Mouse (Mus musculus): ENCODE data around the gene Zrsr1. TPM values are rescaled to one million over a fixed set of nuclear protein-coding genes. Genes with fewer than 3 reads are reported as not detected.

Zrsr1 gene
- total and polyA plus RNA-seq, 3 experiments: 4.0 to 9.3 (median 4.8) TPM

DNA sequence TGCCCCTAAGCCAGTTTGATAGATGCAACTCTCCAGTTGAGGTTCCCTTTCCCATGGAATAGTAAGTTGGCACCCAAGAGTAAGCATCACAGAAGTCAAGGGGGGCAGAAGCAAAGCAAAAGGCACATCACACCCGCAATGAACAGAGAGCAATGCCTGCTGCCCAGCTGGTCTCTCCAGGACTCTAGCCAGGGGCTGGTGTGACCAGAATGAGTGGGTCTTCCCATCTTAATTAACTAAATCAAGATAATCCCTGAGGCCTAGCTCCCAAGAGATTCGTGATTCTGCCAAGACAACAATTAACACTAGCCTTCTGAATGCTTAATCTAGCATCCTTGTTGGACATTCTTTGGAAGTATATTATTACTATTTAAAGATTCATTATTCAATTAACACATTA, 48.2 kb upstream of the Zrsr1 start:
- Histone ChIP-seq H3K79me2 (replicated peaks; ENCODE audit: control insufficient read depth, extremely low read depth, insufficient read depth, poor library complexity, severe bottlenecking) (no peaks in the 10 kb centered on the region), H3K27ac (ENCODE audit: insufficient read depth, low read depth) (no peak overlapping the region), H3K9me3 (replicated peaks; ENCODE audit: low read length) (no peaks in the 10 kb centered on the region), H3K4me2 (ENCODE audit: insufficient read depth, low read depth, poor library complexity, severe bottlenecking) (no peak overlapping the region), H3K36me3 (replicated peaks in 1 of 2; ENCODE audit: control insufficient read depth in 1 of 2, insufficient read depth in 1 of 2, low read length in 1 of 2) (peaks cover 0 to 8% of the 10 kb centered on the region in 2 experiments), H3K9ac (ENCODE audit: insufficient read depth, low read depth) (no peak overlapping the region), H3K4me1 (ENCODE audit: control insufficient read depth in 1 of 2, insufficient read depth in 2 of 2) (peaks cover 6 to 61% of the 10 kb centered on the region in 2 experiments), H3K4me3 (replicated peaks in 1 of 3; ENCODE audit: low read depth in 2 of 3, low read length in 2 of 3, poor library complexity in 1 of 3) (no peak overlapping the region), H3K27me3 (replicated peaks) (no peaks in the 10 kb centered on the region)
- TF ChIP-seq CTCF (conservative IDR thresholded peaks at IDR 0.05 in 1 of 2, IDR thresholded peaks at IDR 0.05 in 1 of 2; ENCODE audit: low read depth in 2 of 2, low read length in 2 of 2) (no peak), POLR2A (IDR thresholded peaks at IDR 0.05; ENCODE audit: low read depth, low read length) (no peak), USF2 (conservative IDR thresholded peaks at IDR 0.05; ENCODE audit: low read depth, low read length) (no peak), CHD1 (IDR thresholded peaks at IDR 0.05; ENCODE audit: low read depth, low read length) (no peak), MAX (IDR thresholded peaks at IDR 0.05; ENCODE audit: low read length) (no peak), MAFK (IDR thresholded peaks at IDR 0.05; ENCODE audit: insufficient replicate concordance, low read length) (no peak), RAD21 (IDR thresholded peaks at IDR 0.05; ENCODE audit: low read depth, low read length) (no peak), ZMIZ1 (IDR thresholded peaks at IDR 0.05; ENCODE audit: low read depth, low read length) (no peak), KAT2A (IDR thresholded peaks at IDR 0.05; ENCODE audit: insufficient replicate concordance, low read length) (no peak)
- dilution Hi-C loops (cut with MboI; ENCODE audit: extremely low pct_ligation_motif_present, extremely low pct_unique_long_range_greater_than_20kb, low sequenced_read_pairs): no loop called here
- no peak for DNase-seq (ENCODE audit: extremely low read depth)
- in situ Hi-C loops (cut with MboI; ENCODE audit: low pct_ligation_motif_present, low pct_unique_long_range_greater_than_20kb, low sequenced_read_pairs): no loop called here

DNA sequence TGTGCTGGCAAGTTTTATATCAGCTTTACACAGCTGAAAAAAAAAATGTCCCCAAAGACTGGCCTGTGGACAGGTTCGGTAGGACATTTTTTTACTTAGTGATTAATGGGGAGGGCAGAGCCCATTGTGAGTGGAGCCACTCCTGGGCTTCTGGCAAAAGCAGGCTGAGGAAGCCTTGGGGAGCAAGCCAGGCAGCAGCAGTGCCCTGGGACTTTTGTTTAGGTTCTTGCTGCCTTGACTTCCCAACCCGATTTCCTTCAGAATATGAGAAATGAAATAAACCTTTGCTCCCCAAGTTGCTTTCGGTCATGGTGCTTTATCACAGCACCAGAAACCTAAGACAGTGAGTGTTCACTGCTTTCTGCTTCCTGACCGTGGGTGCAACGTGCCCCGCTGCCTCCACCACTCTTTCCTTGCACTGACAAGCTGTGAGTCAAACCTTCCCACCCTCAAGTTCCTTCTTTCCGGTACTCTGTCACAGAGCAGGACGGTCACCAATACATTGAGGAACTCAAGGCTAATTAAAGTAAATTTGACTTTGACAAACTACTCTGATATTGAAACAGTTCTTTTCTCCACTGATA, 43.1 kb upstream of the Zrsr1 start:
- dilution Hi-C loops (cut with MboI; ENCODE audit: extremely low pct_ligation_motif_present, extremely low pct_unique_long_range_greater_than_20kb, low sequenced_read_pairs) (no loop called here), in situ Hi-C loops (cut with MboI; ENCODE audit: low pct_ligation_motif_present, low pct_unique_long_range_greater_than_20kb, low sequenced_read_pairs) (no loop called here)
- peaks cover 18 to 75% of the 10 kb centered on the region in 2 experiments for H3K4me1 ChIP-seq (ENCODE audit: control insufficient read depth in 1 of 2, insufficient read depth in 2 of 2)
- H3K9ac ChIP-seq (ENCODE audit: insufficient read depth, low read depth): no peak overlapping the region
- no peaks in the 10 kb centered on the region for H3K79me2 ChIP-seq (replicated peaks; ENCODE audit: control insufficient read depth, extremely low read depth, insufficient read depth, poor library complexity, severe bottlenecking)
- H3K4me3 ChIP-seq (replicated peaks in 1 of 3; ENCODE audit: low read depth in 2 of 3, low read length in 2 of 3, poor library complexity in 1 of 3): no peak overlapping the region
- DNase-seq (ENCODE audit: extremely low read depth): peak; percentile 70
- peak overlapping the region; percentile 9 for H3K4me2 ChIP-seq (ENCODE audit: insufficient read depth, low read depth, poor library complexity, severe bottlenecking)
- H3K9me3 ChIP-seq (replicated peaks; ENCODE audit: low read length): no peaks in the 10 kb centered on the region
- H3K27me3 ChIP-seq (replicated peaks): no peaks in the 10 kb centered on the region
- peaks cover 0 to 10% of the 10 kb centered on the region in 2 experiments for H3K36me3 ChIP-seq (replicated peaks in 1 of 2; ENCODE audit: control insufficient read depth in 1 of 2, insufficient read depth in 1 of 2, low read length in 1 of 2)
- H3K27ac ChIP-seq (ENCODE audit: insufficient read depth, low read depth): no peak overlapping the region
- peak; percentile 41; the same call in 1 of the 2 replicates for TF ChIP-seq SIN3A (IDR thresholded peaks at IDR 0.05; ENCODE audit: low read length)
- TF ChIP-seq IRF4 (IDR thresholded peaks at IDR 0.05; ENCODE audit: low read depth, low read length): peak; percentile 54; the same call in 1 of the 2 replicates
- TF ChIP-seq MAZ (IDR thresholded peaks at IDR 0.05; ENCODE audit: low read depth, low read length): no peak
- no peak for TF ChIP-seq KAT2A (IDR thresholded peaks at IDR 0.05; ENCODE audit: insufficient replicate concordance, low read length)
- TF ChIP-seq TCF12 (IDR thresholded peaks at IDR 0.05; ENCODE audit: low read depth, low read length): no peak
- TF ChIP-seq CHD1 (IDR thresholded peaks at IDR 0.05; ENCODE audit: low read depth, low read length): no peak
- no peak for TF ChIP-seq MAFK (IDR thresholded peaks at IDR 0.05; ENCODE audit: insufficient replicate concordance, low read length)
- TF ChIP-seq NRF1 (IDR thresholded peaks at IDR 0.05; ENCODE audit: low read depth, low read length): no peak
- TF ChIP-seq E2F4 (IDR thresholded peaks at IDR 0.05; ENCODE audit: insufficient replicate concordance, low read depth, low read length): no peak
- no peak for TF ChIP-seq ZMIZ1 (IDR thresholded peaks at IDR 0.05; ENCODE audit: low read depth, low read length)
- TF ChIP-seq MYC (IDR thresholded peaks at IDR 0.05; ENCODE audit: low read depth, low read length): peak; percentile 41; the same call in 1 of the 2 replicates
- no peak for TF ChIP-seq JUN (IDR thresholded peaks at IDR 0.05; ENCODE audit: insufficient read depth, low read depth, low read length)
- no peak for TF ChIP-seq HCFC1 (IDR thresholded peaks at IDR 0.05; ENCODE audit: low read depth, low read length)
- peak; percentile 56 for TF ChIP-seq BHLHE40 (IDR thresholded peaks at IDR 0.05; ENCODE audit: low read depth, low read length)
- peak; percentile 37; the same call in 1 of the 2 replicates for TF ChIP-seq ELF1 (IDR thresholded peaks at IDR 0.05; ENCODE audit: low read depth, low read length)
- TF ChIP-seq ZNF384 (IDR thresholded peaks at IDR 0.05; ENCODE audit: low read depth, low read length): no peak
- peak; percentile 43; the same call in 1 of the 2 replicates for TF ChIP-seq ETS1 (conservative IDR thresholded peaks at IDR 0.05; ENCODE audit: low read depth, low read length)
- no peak for TF ChIP-seq POLR2A (IDR thresholded peaks at IDR 0.05; ENCODE audit: low read depth, low read length)
- TF ChIP-seq RAD21 (IDR thresholded peaks at IDR 0.05; ENCODE audit: low read depth, low read length): no peak
- no peak for TF ChIP-seq MEF2A (IDR thresholded peaks at IDR 0.05; ENCODE audit: borderline replicate concordance, low read depth, low read length)
- no peak for TF ChIP-seq POLR2AphosphoS2 (IDR thresholded peaks at IDR 0.05; ENCODE audit: low read depth, low read length)
- no peak for TF ChIP-seq CTCF (conservative IDR thresholded peaks at IDR 0.05 in 1 of 2, IDR thresholded peaks at IDR 0.05 in 1 of 2; ENCODE audit: low read depth in 2 of 2, low read length in 2 of 2)
- TF ChIP-seq MAX (IDR thresholded peaks at IDR 0.05; ENCODE audit: low read length): 0 out of 2 replicates have a peak, but pooled peaks have one; percentile 47
- TF ChIP-seq JUND (conservative IDR thresholded peaks at IDR 0.05; ENCODE audit: low read depth, low read length): peak; percentile 62; the same call in 1 of the 2 replicates
- peak; percentile 38; the same call in 1 of the 2 replicates for TF ChIP-seq MXI1 (IDR thresholded peaks at IDR 0.05; ENCODE audit: low read depth, low read length)
- TF ChIP-seq ZC3H11A (IDR thresholded peaks at IDR 0.05; ENCODE audit: low read depth, low read length): no peak
- no peak for TF ChIP-seq GABPA (IDR thresholded peaks at IDR 0.05; ENCODE audit: insufficient replicate concordance, low read depth, low read length)
- TF ChIP-seq CHD2 (IDR thresholded peaks at IDR 0.05; ENCODE audit: low read length): 0 out of 2 replicates have a peak, but pooled peaks have one; percentile 5
- no peak for TF ChIP-seq TBP (conservative IDR thresholded peaks at IDR 0.05; ENCODE audit: low read depth, low read length)

All from CH12.LX (cell line).